Mouse (Mus musculus) hindbrain, embryonic 15.5 days (tissue): ENCODE data around the gene Cgref1. TPM values are rescaled to one million over a fixed set of nuclear protein-coding genes. Genes with fewer than 3 reads are reported as not detected.

ENCODE experiments used
- ATAC-seq: fragments of 200-750 bp; cut with Nextera tagmentation; 2 replicates; pipeline ENCODE4 v1.8.0; 2017; ENCODE audit warnings: low read depth, moderate number of reproducible peaks, moderate TSS enrichment; ENCODE audit not compliant: low FRiP score
- H3K27ac ChIP-seq: fragments of 300-500 bp; sonication (generic); replicated peaks from 2 replicates; pipeline ENCODE4 v1.5.1; 2015; ENCODE audit warnings: mild to moderate bottlenecking, inconsistent platforms
- H3K27me3 ChIP-seq: fragments of 300-500 bp; sonication (generic); 2 replicates; pipeline ENCODE4 v1.6.1; 2015; ENCODE audit warnings: control low read depth, inconsistent platforms
- H3K36me3 ChIP-seq: fragments of 300-500 bp; sonication (generic); 2 replicates; pipeline ENCODE4 v1.6.1; 2015; ENCODE audit warnings: control low read depth, inconsistent platforms
- H3K4me1 ChIP-seq: fragments of 300-500 bp; sonication (generic); replicated peaks from 2 replicates; pipeline ENCODE4 v1.6.1; 2015; ENCODE audit warnings: control low read depth, inconsistent platforms
- H3K4me2 ChIP-seq: fragments of 300-500 bp; sonication (generic); 2 replicates; pipeline ENCODE4 v1.6.1; 2015; ENCODE audit warnings: moderate library complexity, mild to moderate bottlenecking, inconsistent platforms
- H3K4me3 ChIP-seq: fragments of 300-500 bp; sonication (generic); 2 replicates; pipeline ENCODE4 v1.5.1; 2015; ENCODE audit warnings: mild to moderate bottlenecking, inconsistent platforms
- H3K9ac ChIP-seq: fragments of 300-500 bp; sonication (generic); 2 replicates; pipeline ENCODE4 v1.6.1; 2015; ENCODE audit warnings: inconsistent platforms
- H3K9me3 ChIP-seq: fragments of 300-500 bp; sonication (generic); 2 replicates; pipeline ENCODE4 v1.6.1; 2016; ENCODE audit warnings: control low read depth, inconsistent platforms
- WGBS: fragments of 180-500 bp; shearing (Covaris S2); methylation state at CpG from one replicate; pipeline ENCODE4 v1.1.7; 2015; 5-methylcytosine and 5-hydroxymethylcytosine counted together
- polyA plus RNA-seq: library from polyadenylated mRNA; unstranded; fragments of >200 nt; fragmentation: Nextera tagmentation; extraction: Ambion mirVana; gene quantifications from 2 replicates; pipeline ENCODE4 v1.2.1, GENCODE M21; 2015

Gene Cgref1
- 67.3 and 68.4 TPM in 2 replicates for polyA plus RNA-seq

DNA sequence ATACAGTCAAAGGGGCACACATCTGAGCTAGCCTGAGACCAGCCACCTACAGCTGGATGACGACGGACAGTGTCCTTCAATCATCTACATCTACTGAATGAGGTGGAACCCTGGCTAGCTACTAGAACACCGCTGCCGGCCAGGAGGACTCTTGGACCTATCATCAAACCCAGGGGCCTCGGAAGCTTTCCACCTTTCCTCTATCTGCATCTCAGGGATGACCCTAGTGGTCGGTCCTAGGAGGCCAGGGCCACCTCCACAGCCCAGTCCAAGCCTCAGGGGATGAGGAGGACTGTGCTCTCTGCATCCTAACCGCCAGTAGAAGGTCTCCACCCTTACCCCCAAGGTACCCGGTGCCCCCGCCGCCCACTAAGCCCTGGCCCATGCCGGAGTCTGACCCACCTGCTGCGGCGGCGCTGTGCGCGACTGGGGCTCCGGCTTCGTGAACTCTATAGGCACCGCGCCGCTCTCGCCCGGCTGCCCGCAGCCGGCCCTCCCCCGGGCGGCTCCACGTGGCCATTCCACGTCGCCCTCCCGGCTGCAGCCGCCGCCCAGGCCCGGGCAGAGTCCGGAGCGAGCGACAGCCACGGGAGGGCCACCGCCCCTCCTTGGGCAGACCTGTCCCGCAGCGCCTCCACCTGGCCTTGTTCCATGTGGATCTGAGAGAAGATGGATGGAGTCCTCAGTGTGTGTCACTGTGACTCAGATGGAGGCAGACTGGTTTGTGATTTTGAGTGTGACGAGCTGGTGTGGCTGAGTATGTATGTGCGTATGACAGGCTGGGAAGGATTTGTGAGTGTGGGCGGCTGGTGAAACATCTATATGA lies at the start of gene Cgref1:
Cgref1 (minus strand) TSS at position 636 of the 826 bp plus-strand sequence.
- WGBS, result 4% methylated on average over 44 of the region's 44 CpGs
- no peaks in the 10 kb centered on the region for H3K27me3 ChIP-seq
- peak within 1 kb of the TSS; percentile 59 for H3K9ac ChIP-seq
- H3K36me3 ChIP-seq, result no peaks in the 10 kb centered on the region
- H3K4me1 ChIP-seq, result peaks cover 27% of the 10 kb centered on the region
- H3K4me3 ChIP-seq, result peak within 1 kb of the TSS; percentile 57
- no peaks in the 10 kb centered on the region for H3K9me3 ChIP-seq
- peak; percentile 71 for ATAC-seq
- peak within 1 kb of the TSS; percentile 81 for H3K4me2 ChIP-seq
- peak within 1 kb of the TSS; percentile 43 for H3K27ac ChIP-seq

DNA sequence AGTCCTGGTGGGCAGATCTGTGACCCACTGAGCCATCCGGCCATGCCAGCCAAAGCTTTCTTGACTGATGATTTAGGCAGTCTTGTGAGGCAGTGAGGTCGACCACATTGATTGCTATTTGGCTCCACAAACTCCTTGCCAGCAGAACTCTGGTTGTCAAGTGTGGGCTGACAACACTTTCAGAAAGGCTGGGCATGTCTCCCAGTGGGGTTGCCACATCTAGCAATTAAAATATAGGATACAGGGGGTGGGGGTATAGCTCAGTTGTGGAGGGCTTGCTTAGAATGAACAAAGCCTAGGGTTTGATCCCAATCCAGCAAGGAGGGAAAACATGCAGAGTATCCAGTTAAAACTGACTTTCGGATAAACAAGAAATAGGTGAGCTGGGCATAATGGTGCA lies 48.7 kb upstream of the Cgref1 start:
- Histone ChIP-seq H3K27me3 (no peaks in the 10 kb centered on the region), H3K4me1 (no peaks in the 10 kb centered on the region), H3K9me3 (no peaks in the 10 kb centered on the region), H3K4me3 (no peak overlapping the region), H3K9ac (no peak overlapping the region), H3K27ac (no peak overlapping the region), H3K36me3 (no peaks in the 10 kb centered on the region), H3K4me2 (no peak overlapping the region)
- no peak for ATAC-seq
- WGBS, result 72% methylated on average over 3 of the region's 3 CpGs

DNA sequence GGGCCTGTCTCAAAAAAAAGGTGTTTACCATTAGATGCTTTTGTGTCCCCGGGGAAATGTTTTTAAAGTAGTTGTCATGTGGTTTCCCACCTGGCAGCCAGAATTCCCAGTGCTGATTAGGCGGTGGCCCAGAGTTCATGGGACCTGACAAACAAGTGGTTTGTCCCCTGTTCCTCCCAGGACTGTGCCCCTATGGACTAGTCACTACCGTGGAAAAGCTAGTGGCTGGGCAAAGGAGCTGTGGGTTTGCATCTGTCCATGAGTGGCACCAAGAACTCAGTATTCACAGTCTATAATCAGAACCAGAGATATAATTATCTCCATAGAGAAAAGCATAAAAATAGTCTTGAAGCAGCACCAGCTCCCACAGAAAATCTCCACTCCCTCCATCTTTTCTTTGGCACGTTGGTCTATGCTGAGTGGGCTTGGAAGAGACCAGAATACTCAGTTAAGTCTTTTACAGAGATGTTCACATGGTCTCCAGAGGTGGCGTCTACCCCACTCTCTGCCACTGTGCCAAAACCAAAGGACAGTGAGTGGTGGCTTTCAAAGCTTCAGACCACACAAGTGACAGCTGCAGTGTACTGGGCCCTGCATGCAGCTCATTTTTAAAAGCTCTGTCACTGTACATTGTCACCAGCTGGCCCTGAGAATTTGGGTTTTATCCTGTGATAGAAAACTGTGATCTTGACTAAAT lies 47.7 kb upstream of the Cgref1 start:
- H3K4me3 ChIP-seq, result no peak overlapping the region

DNA sequence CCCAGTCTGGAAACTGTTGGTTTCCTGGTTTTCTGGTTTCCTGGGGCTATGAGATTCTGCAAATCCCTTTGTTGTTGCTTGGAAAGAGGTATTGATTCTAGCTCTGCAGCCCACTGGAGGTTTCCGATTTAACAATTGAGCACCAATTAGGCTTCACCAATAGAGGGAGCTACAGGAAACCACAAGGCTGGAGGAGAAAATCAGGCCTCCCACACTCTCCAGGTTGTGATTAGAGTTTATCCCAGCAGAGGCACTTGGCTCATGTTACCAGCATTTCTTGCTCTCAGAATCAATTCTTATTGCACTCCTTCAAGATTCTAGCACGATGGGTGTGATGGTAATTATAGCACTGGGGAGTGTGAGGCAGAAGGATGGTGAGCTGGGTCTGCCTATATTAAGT lies 37.0 kb upstream of the Cgref1 start:
- no peak overlapping the region for H3K4me2 ChIP-seq
- H3K9ac ChIP-seq, result no peak overlapping the region
- H3K27ac ChIP-seq, result no peak overlapping the region
- H3K36me3 ChIP-seq, result no peaks in the 10 kb centered on the region
- H3K4me3 ChIP-seq, result no peak overlapping the region
- H3K4me1 ChIP-seq, result no peaks in the 10 kb centered on the region
- 19% methylated on average over 2 of the region's 2 CpGs for WGBS
- ATAC-seq, result no peak
- H3K9me3 ChIP-seq, result no peaks in the 10 kb centered on the region
- H3K27me3 ChIP-seq, result no peaks in the 10 kb centered on the region

More for the DNA sequence above, 47.7 kb upstream of the Cgref1 start:
- no peak overlapping the region for H3K4me2 ChIP-seq
- H3K9me3 ChIP-seq, result no peaks in the 10 kb centered on the region
- 77% methylated on average over 5 of the region's 5 CpGs for whole genome bisulfite sequencing
- no peak for ATAC-seq
- H3K36me3 ChIP-seq, result no peaks in the 10 kb centered on the region
- H3K9ac ChIP-seq, result no peak overlapping the region
- H3K4me1 ChIP-seq, result no peaks in the 10 kb centered on the region
- no peak overlapping the region for H3K27ac ChIP-seq
- H3K27me3 ChIP-seq, result no peaks in the 10 kb centered on the region

DNA sequence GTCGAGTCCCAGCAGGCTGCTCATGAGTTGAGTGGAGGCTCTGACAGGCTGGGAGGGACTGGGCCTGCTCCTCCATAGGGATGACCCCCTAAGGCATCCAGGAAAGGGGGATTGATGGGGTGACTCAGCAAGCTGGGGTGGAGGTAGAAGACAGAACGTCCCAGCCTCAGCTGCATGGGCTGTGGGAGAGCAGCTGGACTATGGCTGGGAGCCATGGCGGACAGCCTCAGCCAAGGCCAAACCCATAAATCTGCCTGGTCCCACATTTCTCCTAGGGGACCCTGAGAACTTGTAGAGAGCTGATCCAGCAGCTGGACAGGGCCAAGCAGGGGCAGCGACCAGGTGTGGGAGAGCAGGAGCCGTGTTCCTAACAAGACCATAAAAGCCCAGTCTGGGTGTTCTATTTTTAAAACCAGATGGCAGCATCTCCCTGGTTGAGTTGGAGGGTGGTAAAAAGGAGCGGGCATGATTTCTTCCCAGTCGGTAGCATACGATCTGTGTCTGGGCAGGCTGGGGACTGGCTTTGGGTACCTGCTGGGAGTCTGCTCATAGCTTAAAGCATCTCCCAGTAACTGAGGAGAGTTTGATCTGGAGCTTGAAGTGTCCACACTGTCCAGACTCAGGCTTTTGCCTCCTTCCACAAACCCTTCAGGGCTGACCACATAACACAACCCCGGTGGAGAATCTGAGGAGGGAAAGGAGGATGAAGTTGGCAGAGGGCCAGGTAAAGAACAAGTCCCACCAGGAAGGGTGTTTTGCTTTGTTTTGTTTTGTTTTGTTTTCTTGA lies 29.7 kb upstream of the Cgref1 start:
- no peak for ATAC-seq
- Histone ChIP-seq H3K9me3 (no peaks in the 10 kb centered on the region), H3K9ac (no peak overlapping the region), H3K27ac (no peak overlapping the region), H3K36me3 (no peaks in the 10 kb centered on the region), H3K4me2 (no peak overlapping the region), H3K27me3 (no peaks in the 10 kb centered on the region), H3K4me3 (no peak overlapping the region), H3K4me1 (no peaks in the 10 kb centered on the region)
- 64% methylated on average over 9 of the region's 9 CpGs for WGBS

DNA sequence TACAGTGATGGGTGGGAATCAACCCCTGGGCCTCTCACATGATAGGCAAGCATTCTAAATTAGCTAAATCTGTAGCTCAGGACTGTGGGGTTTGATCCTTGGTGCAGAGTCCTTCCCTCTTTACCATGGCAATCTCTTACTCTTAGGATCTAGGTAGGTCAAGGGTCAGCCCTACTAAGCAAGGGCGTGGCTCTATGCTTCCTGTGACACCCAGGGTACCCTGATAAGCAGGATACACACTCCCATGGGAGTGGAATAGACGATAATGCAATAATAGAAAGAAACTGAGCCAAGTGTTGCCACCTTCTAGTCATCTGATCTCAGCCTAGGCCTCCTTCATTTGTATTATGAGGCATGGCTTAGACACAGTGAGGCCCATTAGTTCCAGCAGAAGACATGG lies 24.0 kb upstream of the Cgref1 start:
- Histone ChIP-seq H3K36me3 (no peaks in the 10 kb centered on the region), H3K27ac (no peak overlapping the region), H3K4me2 (no peak overlapping the region), H3K9ac (no peak overlapping the region), H3K4me1 (no peaks in the 10 kb centered on the region), H3K4me3 (no peak overlapping the region), H3K9me3 (no peaks in the 10 kb centered on the region), H3K27me3 (no peaks in the 10 kb centered on the region)
- 67% methylated on average over 2 of the region's 2 CpGs for WGBS
- ATAC-seq, result no peak

DNA sequence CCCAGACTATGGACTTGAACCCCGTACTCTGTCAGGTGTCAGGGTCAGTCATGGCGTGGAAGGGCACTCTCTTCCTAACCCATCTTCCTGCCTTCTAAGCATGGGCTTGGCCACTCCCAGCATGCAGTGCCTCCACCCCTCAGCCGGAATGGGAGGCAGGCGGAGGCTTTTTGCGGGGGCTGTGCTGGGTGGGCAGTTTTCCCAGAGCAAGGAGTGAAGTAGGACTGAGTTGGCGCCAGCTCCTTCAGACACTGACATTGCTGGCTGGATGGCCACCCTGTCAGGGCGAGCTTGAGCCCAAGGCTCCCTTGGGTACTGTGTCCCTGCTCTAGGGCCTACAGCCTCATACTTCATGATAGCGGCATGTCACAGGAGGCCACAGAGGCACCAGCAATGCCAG lies 23.0 kb upstream of the Cgref1 start, which contains the start of gene Tcf23:
Tcf23 (plus strand) TSS at position 247 of the 400 bp plus-strand sequence.
- 67% methylated on average over 8 of the region's 8 CpGs for WGBS
- Histone ChIP-seq H3K4me3 (no peak within 1 kb of the TSS), H3K27me3 (no peaks in the 10 kb centered on the region), H3K36me3 (no peaks in the 10 kb centered on the region), H3K9ac (no peak within 1 kb of the TSS), H3K9me3 (no peaks in the 10 kb centered on the region), H3K27ac (no peak within 1 kb of the TSS), H3K4me1 (no peaks in the 10 kb centered on the region), H3K4me2 (no peak within 1 kb of the TSS)
- no peak for ATAC-seq

DNA sequence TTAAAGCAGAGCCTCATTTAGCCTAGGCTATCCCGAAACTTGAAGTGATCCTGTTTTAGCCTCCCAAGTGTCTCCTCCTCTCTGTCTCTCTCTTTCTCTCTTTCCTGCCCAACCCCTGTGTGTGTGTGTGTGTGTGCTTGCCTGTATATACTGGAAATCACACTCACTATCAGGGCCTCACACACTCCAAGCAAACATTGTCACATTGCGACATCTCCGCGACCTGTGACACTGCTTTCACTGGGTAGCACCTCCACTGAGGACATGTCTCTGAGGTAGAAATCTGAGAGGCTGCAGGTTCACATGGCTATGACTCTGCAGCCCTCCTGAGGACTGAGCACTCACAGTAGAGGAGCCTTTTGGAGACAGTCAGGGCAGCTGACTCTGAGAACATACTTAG lies 20.8 kb upstream of the Cgref1 start:
- Histone ChIP-seq H3K4me2 (no peak overlapping the region), H3K4me1 (no peaks in the 10 kb centered on the region), H3K9ac (no peak overlapping the region), H3K27ac (no peak overlapping the region), H3K27me3 (no peaks in the 10 kb centered on the region), H3K4me3 (no peak overlapping the region), H3K9me3 (no peaks in the 10 kb centered on the region), H3K36me3 (no peaks in the 10 kb centered on the region)
- WGBS, result 91% methylated on average over 4 of the region's 4 CpGs
- no peak for ATAC-seq

DNA sequence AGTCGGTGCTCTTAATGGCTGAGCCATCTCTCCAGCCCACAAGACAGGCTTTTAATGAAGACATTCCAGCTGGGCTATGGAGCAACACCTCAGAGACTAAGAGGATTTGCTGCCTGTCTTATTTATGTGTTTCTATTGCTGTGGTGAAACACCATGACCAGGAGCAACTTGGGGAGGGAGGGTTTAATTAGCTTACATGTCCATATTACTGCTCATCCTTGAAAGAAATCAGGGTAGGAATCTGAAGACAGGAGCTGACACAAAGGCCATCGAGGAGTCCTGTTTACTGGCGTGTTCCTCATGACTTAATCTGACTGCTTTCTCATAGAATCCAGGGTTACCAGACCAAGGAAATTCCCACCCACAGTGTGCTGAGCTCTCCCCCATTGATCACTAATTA lies 18.5 kb upstream of the Cgref1 start:
- H3K9me3 ChIP-seq, result no peaks in the 10 kb centered on the region
- H3K4me2 ChIP-seq, result no peak overlapping the region
- 59% methylated on average over 3 of the region's 3 CpGs for WGBS
- no peak overlapping the region for H3K9ac ChIP-seq
- H3K4me1 ChIP-seq, result peaks cover 6% of the 10 kb centered on the region
- no peak for ATAC-seq
- no peaks in the 10 kb centered on the region for H3K36me3 ChIP-seq
- no peak overlapping the region for H3K27ac ChIP-seq
- H3K4me3 ChIP-seq, result no peak overlapping the region
- no peaks in the 10 kb centered on the region for H3K27me3 ChIP-seq

DNA sequence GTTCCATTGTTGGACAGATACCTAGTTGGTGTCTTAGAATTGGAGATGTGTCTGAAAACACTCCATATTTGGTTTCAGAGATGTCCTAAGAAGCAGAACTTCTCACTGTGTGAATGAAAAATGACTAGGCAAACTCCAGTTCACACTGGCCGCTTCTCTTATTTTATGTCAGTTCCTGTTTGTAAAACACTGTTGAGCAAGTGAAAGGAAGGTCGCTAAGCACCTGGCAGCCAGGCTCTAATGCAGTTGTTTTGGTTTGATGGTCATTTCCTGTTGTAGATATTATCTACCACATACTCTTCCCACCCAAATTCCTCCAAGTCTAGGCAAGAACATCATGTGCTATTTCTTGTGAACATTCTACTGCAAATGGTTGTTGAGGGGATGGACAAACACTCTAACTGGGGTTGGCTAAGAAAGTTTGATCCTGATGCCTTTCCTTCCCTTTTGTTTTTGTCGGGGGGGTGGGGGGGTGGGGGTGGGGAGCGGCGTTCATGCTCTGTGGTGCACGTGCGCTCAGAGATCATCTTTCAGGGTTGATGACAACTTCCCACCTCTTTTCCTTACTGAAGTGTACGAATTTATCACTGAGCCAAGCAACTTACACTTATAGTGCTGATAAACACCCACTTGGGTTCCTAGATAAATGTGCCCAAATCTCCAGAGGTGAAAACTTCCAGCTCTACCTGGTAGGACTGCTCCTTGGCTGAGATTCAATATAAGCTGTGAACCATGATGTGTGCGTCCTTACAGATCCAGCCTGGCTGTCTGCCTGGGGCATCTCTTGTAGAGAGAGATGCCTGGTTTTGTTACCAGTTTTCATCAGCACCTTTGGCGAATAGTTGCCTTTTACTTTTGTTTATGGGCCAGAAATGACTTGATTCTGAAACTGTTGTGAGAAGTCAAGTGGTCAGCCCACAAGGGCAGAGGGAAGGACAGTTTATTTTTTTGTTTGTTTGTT lies 16.4 kb upstream of the Cgref1 start:
- H3K4me1 ChIP-seq, result peaks cover 24% of the 10 kb centered on the region
- 82% methylated on average over 10 of the region's 10 CpGs for WGBS
- H3K4me2 ChIP-seq, result no peak overlapping the region
- no peak overlapping the region for H3K27ac ChIP-seq
- H3K36me3 ChIP-seq, result peaks cover 13% of the 10 kb centered on the region
- no peaks in the 10 kb centered on the region for H3K9me3 ChIP-seq
- H3K9ac ChIP-seq, result no peak overlapping the region
- no peak overlapping the region for H3K4me3 ChIP-seq
- no peak for ATAC-seq
- no peaks in the 10 kb centered on the region for H3K27me3 ChIP-seq

DNA sequence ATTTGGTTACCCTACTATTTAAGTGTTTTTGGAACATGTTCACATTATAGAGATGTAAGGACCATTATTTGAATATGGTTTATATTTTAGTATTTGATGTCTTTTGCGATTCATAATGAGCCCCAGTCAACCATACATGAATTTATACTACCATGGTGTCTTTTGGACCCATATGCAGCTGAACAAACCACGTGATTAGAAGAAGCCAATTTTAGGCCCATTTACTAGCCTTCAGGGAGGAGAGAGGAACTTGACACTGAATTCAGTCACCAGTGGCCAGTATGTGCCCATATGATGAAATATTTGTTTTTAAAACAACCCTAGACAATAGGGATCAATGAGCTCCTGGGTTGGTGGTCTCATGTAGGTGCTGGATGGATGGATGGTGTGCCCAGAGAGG lies 15.4 kb upstream of the Cgref1 start:
- H3K4me2 ChIP-seq, result peak overlapping the region; percentile 69
- no peak for ATAC-seq
- H3K4me1 ChIP-seq, result peaks cover 24% of the 10 kb centered on the region
- H3K4me3 ChIP-seq, result peak overlapping the region; percentile 69
- H3K9me3 ChIP-seq, result no peaks in the 10 kb centered on the region
- peaks cover 16% of the 10 kb centered on the region for H3K36me3 ChIP-seq
- no peak overlapping the region; the same call in 1 of the 2 replicates for H3K9ac ChIP-seq
- 86% methylated on average over 2 of the region's 2 CpGs for WGBS
- H3K27me3 ChIP-seq, result no peaks in the 10 kb centered on the region
- H3K27ac ChIP-seq, result peak overlapping the region; percentile 76; the same call in 1 of the 2 replicates
